Mouse (Mus musculus) forebrain, embryonic 13.5 days (tissue): ENCODE data around the gene Pstpip1. TPM values are rescaled to one million over a fixed set of nuclear protein-coding genes. Genes with fewer than 3 reads are reported as not detected.

Experiments
- ATAC-seq: fragments of 200-750 bp; cut with Nextera tagmentation; 2 replicates; pipeline ENCODE4 v1.8.0; 2017
- H3K27ac ChIP-seq: fragments of 300-500 bp; sonication (generic); 2 replicates; pipeline ENCODE4 v1.5.1; 2015; ENCODE audit warnings: inconsistent platforms, mild to moderate bottlenecking, moderate library complexity
- H3K27me3 ChIP-seq: fragments of 300-500 bp; sonication (generic); 2 replicates; pipeline ENCODE4 v1.6.1; 2015; ENCODE audit warnings: mild to moderate bottlenecking, inconsistent platforms
- H3K36me3 ChIP-seq: fragments of 300-500 bp; sonication (generic); 2 replicates; pipeline ENCODE4 v1.6.1; 2015; ENCODE audit warnings: mild to moderate bottlenecking, inconsistent platforms; ENCODE audit not compliant: poor library complexity, severe bottlenecking
- H3K4me1 ChIP-seq: fragments of 300-500 bp; sonication (generic); 2 replicates; pipeline ENCODE4 v1.6.1; 2015; ENCODE audit warnings: inconsistent platforms
- H3K4me2 ChIP-seq: fragments of 300-500 bp; sonication (generic); 2 replicates; pipeline ENCODE4 v1.6.1; 2015; ENCODE audit warnings: inconsistent platforms, mild to moderate bottlenecking, moderate library complexity
- H3K4me3 ChIP-seq: fragments of 300-500 bp; sonication (generic); 2 replicates; pipeline ENCODE4 v1.5.1; 2015; ENCODE audit warnings: mild to moderate bottlenecking, inconsistent platforms
- H3K9ac ChIP-seq: fragments of 300-500 bp; sonication (generic); 2 replicates; pipeline ENCODE4 v1.6.1; 2015; ENCODE audit warnings: mild to moderate bottlenecking, inconsistent platforms
- H3K9me3 ChIP-seq: fragments of 300-500 bp; sonication (generic); replicated peaks from 2 replicates; pipeline ENCODE4 v1.6.1; 2016; ENCODE audit warnings: inconsistent platforms
- WGBS: fragments of 180-500 bp; shearing (Covaris S2); methylation state at CpG from one replicate; pipeline ENCODE4 v1.1.7; 2015; 5-methylcytosine and 5-hydroxymethylcytosine counted together
- polyA plus RNA-seq: library from polyadenylated mRNA; unstranded; fragments of >200 nt; fragmentation: Nextera tagmentation; extraction: Ambion mirVana; gene quantifications from 2 replicates; pipeline ENCODE4 v1.2.1, GENCODE M21; 2015

The Pstpip1 gene
- polyA plus RNA-seq, 1 experiment from 2014 or later = 0.41 TPM

- H3K4me3 ChIP-seq = peak overlapping the region; percentile 97
- ATAC-seq = no peak
- no peak overlapping the region for H3K27ac ChIP-seq
- H3K4me1 ChIP-seq = peaks cover 39% of the 10 kb centered on the region
- under 1% methylated on average over 2 of the region's 2 CpGs for WGBS
- H3K9ac ChIP-seq = peak overlapping the region; percentile 99
- H3K27me3 ChIP-seq = no peaks in the 10 kb centered on the region
- H3K4me2 ChIP-seq = peak overlapping the region; percentile 70
- H3K36me3 ChIP-seq = no peaks in the 10 kb centered on the region
- no peaks in the 10 kb centered on the region for H3K9me3 ChIP-seq
Observed at GRCm38 (mm10) chr9:56159456-56159855, 69.7 kb downstream of the Pstpip1 start.

DNA sequence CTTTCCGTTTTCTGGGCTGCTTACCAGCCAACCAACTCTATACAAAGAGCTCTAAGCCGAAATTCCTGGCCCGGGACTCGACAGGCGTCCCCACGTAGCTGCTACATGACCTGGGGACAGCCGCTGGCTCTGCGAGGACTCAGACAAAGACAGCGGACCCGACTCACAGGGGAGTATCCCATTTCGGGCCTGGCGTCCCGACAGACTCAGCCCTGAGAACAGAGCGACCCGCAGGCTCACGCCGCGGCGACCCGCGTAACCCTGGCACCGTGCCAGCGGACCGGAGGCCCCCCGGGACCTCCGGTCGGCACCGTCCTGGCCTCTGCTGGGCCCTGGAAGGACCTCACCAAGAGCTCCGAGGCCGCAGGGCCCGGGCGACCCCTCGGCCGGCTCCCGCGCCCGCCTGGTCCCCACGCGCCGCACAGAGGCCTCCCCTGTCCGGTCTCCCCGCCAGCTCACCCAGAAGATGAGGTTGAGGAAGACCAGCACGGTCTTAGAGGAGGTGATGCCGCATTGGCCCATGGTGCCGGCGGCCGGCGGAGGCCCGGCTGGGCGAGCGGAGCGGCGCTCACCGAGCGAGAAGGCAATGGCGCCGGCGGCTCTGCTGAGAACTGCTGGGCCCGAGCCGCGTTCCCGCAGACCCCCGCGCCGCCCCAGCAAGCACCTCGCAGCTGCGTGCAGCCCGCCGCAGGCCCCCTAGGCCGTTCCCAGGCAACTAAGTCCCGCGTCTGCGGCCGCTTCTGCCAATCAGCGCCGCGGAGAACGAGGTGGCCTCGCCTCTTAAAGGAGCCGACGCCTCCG, 70.8 kb downstream of the Pstpip1 start:
- H3K9me3 ChIP-seq = no peaks in the 10 kb centered on the region
- H3K36me3 ChIP-seq = no peaks in the 10 kb centered on the region
- ATAC-seq = peak; percentile 99
- peaks cover 33% of the 10 kb centered on the region for H3K4me1 ChIP-seq
- under 1% methylated on average over 81 of the region's 82 CpGs for WGBS
- peak overlapping the region; percentile 70 for H3K4me2 ChIP-seq
- peak overlapping the region; percentile 99 for H3K9ac ChIP-seq
- H3K27ac ChIP-seq = peak overlapping the region; percentile 98
- H3K27me3 ChIP-seq = no peaks in the 10 kb centered on the region
- H3K4me3 ChIP-seq = peak overlapping the region; percentile 97

- H3K36me3 ChIP-seq = no peaks in the 10 kb centered on the region
- H3K4me3 ChIP-seq = no peak within 1 kb of the TSS
- H3K9ac ChIP-seq = no peak within 1 kb of the TSS
- peaks cover 32% of the 10 kb centered on the region for H3K4me1 ChIP-seq
- no peak for ATAC-seq
- H3K4me2 ChIP-seq = no peak within 1 kb of the TSS
- H3K27me3 ChIP-seq = no peaks in the 10 kb centered on the region
- WGBS = 93% methylated on average over 6 of the region's 6 CpGs
- no peak within 1 kb of the TSS for H3K27ac ChIP-seq
- no peaks in the 10 kb centered on the region for H3K9me3 ChIP-seq
Observed at GRCm38 (mm10) chr9:56165377-56165776, 75.6 kb downstream of the Pstpip1 start, which contains the start of gene Tspan3. Tspan3 (minus strand) TSS chr9:56165477.

DNA sequence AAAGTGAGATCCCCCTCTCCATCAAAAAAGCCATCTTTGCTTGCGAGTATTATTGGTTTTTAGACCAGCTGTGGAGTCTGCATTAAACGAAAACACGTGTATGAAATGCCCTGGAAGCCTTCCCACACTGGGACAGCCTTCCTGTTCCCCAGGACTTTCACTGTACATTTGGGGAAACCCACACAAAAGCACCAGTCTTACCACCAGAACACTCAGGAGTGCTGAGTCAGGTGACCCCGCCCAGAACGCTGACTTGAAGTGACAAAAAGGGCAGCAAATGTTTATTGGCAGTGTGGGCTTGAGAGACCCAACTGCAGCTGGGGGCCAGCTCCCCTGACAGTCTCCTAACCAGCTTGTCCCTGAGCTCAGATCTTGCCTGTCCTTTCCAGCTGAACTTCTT, 76.4 kb downstream of the Pstpip1 start:
- WGBS = 71% methylated on average over 5 of the region's 5 CpGs

GRCm38 (mm10) chr9:56167690-56168089, 77.9 kb downstream of the Pstpip1 start:
- Histone ChIP-seq H3K4me3 (no peak overlapping the region), H3K9me3 (no peaks in the 10 kb centered on the region), H3K27ac (no peak overlapping the region; the same call in 1 of the 2 replicates), H3K9ac (no peak overlapping the region), H3K4me2 (peak overlapping the region; percentile 35), H3K4me1 (peaks cover 21% of the 10 kb centered on the region), H3K36me3 (no peaks in the 10 kb centered on the region), H3K27me3 (no peaks in the 10 kb centered on the region)
- ATAC-seq = 0 out of 2 replicates have a peak, but pooled peaks have one; percentile 55
- WGBS = 6% methylated on average over 6 of the region's 6 CpGs

More for the DNA sequence above, 76.4 kb downstream of the Pstpip1 start:
- H3K27me3 ChIP-seq = no peaks in the 10 kb centered on the region
- no peak for ATAC-seq
- no peaks in the 10 kb centered on the region for H3K36me3 ChIP-seq
- H3K9me3 ChIP-seq = no peaks in the 10 kb centered on the region
- no peak overlapping the region for H3K4me3 ChIP-seq
- no peak overlapping the region for H3K4me2 ChIP-seq
- H3K9ac ChIP-seq = no peak overlapping the region
- peaks cover 31% of the 10 kb centered on the region for H3K4me1 ChIP-seq
- no peak overlapping the region for H3K27ac ChIP-seq

DNA sequence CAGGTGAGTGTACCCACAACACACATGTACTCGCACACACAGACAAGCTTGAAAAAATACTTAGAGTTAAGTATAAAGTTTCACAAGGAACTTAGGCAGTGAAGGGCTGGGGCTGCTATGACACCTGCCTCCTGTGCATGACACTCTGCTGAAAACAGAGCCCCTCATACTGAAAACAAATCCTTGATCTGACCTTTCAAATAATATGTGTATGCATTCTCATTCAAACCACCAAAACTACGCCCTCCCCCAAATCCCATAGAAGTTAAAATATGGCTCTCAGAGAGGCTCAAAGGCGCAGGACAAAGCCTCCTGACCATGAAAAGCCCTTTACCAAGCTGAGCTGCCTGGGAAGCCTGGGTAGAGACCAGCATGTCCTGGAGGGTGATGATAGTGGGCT, 85.6 kb downstream of the Pstpip1 start:
- Histone ChIP-seq H3K36me3 (no peaks in the 10 kb centered on the region), H3K9me3 (no peaks in the 10 kb centered on the region), H3K9ac (no peak overlapping the region), H3K4me3 (no peak overlapping the region), H3K27me3 (no peaks in the 10 kb centered on the region), H3K4me1 (peaks cover 11% of the 10 kb centered on the region), H3K27ac (no peak overlapping the region), H3K4me2 (no peak overlapping the region)
- no peak for ATAC-seq
- WGBS = 79% methylated on average over 3 of the region's 3 CpGs

DNA sequence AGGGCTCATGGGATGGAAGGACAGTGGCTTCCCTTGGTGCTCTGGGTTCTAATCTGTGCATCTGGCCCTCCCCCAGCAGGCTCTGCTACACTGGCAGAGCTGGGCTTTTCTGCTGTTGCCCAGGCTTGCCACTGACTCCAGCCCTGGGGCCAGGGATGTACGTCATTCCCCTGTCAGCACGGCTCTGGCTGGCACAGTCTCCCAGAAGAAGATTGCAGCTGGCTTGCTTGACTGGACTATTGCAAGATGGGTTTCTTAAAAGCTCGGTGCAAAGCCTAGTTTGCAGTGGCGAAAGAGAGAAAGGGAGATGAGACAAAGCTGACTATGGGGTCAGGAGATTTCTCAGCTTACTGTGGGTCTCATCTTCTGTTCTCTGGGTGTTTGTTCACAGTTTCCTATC, 87.6 kb downstream of the Pstpip1 start:
- Histone ChIP-seq H3K4me3 (no peak overlapping the region), H3K4me1 (peaks cover 18% of the 10 kb centered on the region), H3K27ac (no peak overlapping the region), H3K9ac (no peak overlapping the region), H3K36me3 (no peaks in the 10 kb centered on the region), H3K27me3 (no peaks in the 10 kb centered on the region), H3K4me2 (no peak overlapping the region), H3K9me3 (no peaks in the 10 kb centered on the region)
- 78% methylated on average over 4 of the region's 4 CpGs for WGBS
- ATAC-seq = no peak

Other genes with a start within 250 kb of the Pstpip1 start
- 24.5 and 26.1 TPM in 2 replicates for gene Scaper, start 151.8 kb upstream of the Pstpip1 start, polyA plus RNA-seq
- not detected in 2 replicates for gene 4930563M21Rik, start 79.4 kb upstream of the Pstpip1 start, polyA plus RNA-seq
- 328 and 339 TPM in 2 replicates for gene Rcn2, start 48.1 kb upstream of the Pstpip1 start, polyA plus RNA-seq
- gene Tspan3, start 75.5 kb downstream of the Pstpip1 start, polyA plus RNA-seq = 500 and 563 TPM in 2 replicates